Mouse (Mus musculus): Measurements from ENCODE around the gene Chrd. TPM values are rescaled to one million over a fixed set of nuclear protein-coding genes. Genes with fewer than 3 reads are reported as not detected.

Chrd gene
- polyA plus RNA-seq, 1 experiment, result 0.63 TPM

DNA sequence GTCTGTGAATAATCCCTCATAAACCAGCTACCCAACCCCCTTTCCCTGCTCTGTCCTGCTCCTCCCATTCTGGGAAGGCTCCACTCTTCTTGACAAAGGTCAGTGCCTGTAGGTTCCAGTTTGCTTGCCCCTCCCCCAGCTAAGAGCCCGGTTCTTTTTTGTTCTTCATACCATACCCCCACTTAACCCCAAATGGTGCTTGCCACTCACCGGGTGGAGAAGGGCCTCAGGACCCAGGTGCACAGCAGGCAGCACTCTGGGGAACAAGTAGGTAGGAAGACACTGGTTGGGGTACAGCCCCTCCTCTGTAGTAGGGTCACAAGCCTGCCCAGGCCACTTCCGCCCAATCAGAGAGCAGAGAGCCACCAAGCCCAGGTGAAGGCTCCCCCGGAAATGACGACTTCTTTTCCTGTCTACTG, 2.6 kb upstream of the Chrd start:
- Histone ChIP-seq H3K27me3 (ENCODE audit: control insufficient read depth, insufficient read depth, insufficient read length) (peaks cover 4% of the 10 kb centered on the region), H3K36me3 (ENCODE audit: control insufficient read depth, insufficient read depth) (no peaks in the 10 kb centered on the region), H3ac (ENCODE audit: control insufficient read depth, insufficient read length, low read depth) (no peak overlapping the region), H3K4me3 (ENCODE audit: insufficient read depth, poor library complexity, severe bottlenecking) (no peak overlapping the region), H3K79me3 (ENCODE audit: low read depth) (no peaks in the 10 kb centered on the region), H3K79me2 (ENCODE audit: control insufficient read depth, insufficient read depth) (no peaks in the 10 kb centered on the region)
- TF ChIP-seq MAX (IDR thresholded peaks at IDR 0.05), result no peak
- no peak for TF ChIP-seq CTCF (IDR thresholded peaks at IDR 0.05; ENCODE audit: control insufficient read depth, insufficient read depth, insufficient read length)
- no peak for TF ChIP-seq CEBPB (IDR thresholded peaks at IDR 0.05; ENCODE audit: low read depth)
- TF ChIP-seq MYOG (IDR thresholded peaks at IDR 0.05; ENCODE audit: control insufficient read depth, extremely low read depth, insufficient read length), result no peak
- no peak for TF ChIP-seq FOSL1 (IDR thresholded peaks at IDR 0.05; ENCODE audit: insufficient read depth, low read length, poor library complexity, severe bottlenecking)

DNA sequence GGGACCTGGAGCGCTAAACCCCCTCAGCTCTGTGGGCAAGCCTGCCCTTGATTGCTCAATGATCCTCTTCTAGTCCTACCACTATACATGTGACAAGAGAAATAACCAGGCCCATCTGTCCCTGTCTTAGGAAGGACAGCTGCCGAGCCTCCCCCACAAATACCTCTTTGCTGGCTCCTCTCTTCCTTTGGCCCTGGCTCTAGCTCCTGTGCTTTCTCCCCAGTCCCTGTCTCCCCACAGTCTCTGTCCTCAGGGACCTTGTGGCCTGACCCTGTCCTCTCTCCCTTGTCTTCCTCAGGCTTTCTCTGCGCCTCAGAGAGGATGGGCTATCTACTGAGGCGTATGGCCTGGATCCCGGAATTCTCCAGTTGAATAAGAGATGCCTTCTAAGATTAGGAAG, 1.2 kb upstream of the Chrd start:
- H3ac ChIP-seq (ENCODE audit: control insufficient read depth, insufficient read length, low read depth), result no peak overlapping the region
- H3K36me3 ChIP-seq (ENCODE audit: control insufficient read depth, insufficient read depth), result no peaks in the 10 kb centered on the region
- H3K79me2 ChIP-seq (ENCODE audit: control insufficient read depth, insufficient read depth), result no peaks in the 10 kb centered on the region
- no peak overlapping the region for H3K4me3 ChIP-seq (ENCODE audit: insufficient read depth, poor library complexity, severe bottlenecking)
- TF ChIP-seq FOSL1 (IDR thresholded peaks at IDR 0.05; ENCODE audit: insufficient read depth, low read length, poor library complexity, severe bottlenecking) (no peak), MYOD1 (IDR thresholded peaks at IDR 0.05; ENCODE audit: control insufficient read depth, insufficient read length, low read depth) (no peak), CEBPB (IDR thresholded peaks at IDR 0.05; ENCODE audit: low read depth) (no peak), USF1 (IDR thresholded peaks at IDR 0.05; ENCODE audit: low read depth) (no peak), CTCF (IDR thresholded peaks at IDR 0.05; ENCODE audit: control insufficient read depth, insufficient read depth, insufficient read length) (no peak), MYOG (IDR thresholded peaks at IDR 0.05; ENCODE audit: control insufficient read depth, extremely low read depth, insufficient read length) (no peak), MAX (IDR thresholded peaks at IDR 0.05) (no peak)
- H3K27me3 ChIP-seq (ENCODE audit: control insufficient read depth, insufficient read depth, insufficient read length), result peaks cover 4% of the 10 kb centered on the region
- H3K79me3 ChIP-seq (ENCODE audit: low read depth), result no peaks in the 10 kb centered on the region

DNA sequence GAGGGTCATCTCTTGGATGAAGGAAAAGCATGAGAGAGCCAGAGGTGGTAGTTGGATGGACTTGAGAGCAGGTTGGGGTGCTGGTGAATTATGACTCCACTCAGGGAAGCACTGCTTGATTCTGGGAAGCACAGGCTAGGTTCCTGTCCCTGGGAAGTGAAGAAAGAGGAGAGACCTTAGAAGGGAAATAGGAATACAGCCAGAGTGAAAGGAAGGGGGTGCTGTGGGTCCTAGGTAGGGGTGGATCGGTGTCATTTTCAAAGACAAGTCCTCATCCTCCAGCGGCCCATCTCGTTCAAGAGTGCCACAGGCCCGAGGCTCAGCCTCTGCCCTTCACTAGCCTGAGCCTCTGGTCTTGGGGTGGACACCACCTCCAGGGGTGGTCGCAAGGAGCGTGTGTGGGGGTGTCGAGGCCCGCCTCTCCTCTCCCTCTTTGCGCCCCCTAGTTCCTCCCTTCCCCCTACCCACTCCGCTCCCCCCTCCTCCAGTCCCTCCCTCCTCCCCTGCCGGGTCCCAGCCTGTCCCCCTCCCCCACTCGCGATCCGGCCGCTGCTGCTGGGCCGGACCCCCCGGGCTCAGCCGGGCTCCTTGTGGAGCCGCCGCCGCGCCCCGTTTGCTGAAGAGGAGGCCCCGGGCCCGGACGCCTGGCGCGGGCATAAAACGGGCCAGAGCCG, 539 bp upstream of the Chrd start:
- H3K27me3 ChIP-seq (ENCODE audit: control insufficient read depth, insufficient read depth, insufficient read length), result peaks cover 4% of the 10 kb centered on the region

DNA sequence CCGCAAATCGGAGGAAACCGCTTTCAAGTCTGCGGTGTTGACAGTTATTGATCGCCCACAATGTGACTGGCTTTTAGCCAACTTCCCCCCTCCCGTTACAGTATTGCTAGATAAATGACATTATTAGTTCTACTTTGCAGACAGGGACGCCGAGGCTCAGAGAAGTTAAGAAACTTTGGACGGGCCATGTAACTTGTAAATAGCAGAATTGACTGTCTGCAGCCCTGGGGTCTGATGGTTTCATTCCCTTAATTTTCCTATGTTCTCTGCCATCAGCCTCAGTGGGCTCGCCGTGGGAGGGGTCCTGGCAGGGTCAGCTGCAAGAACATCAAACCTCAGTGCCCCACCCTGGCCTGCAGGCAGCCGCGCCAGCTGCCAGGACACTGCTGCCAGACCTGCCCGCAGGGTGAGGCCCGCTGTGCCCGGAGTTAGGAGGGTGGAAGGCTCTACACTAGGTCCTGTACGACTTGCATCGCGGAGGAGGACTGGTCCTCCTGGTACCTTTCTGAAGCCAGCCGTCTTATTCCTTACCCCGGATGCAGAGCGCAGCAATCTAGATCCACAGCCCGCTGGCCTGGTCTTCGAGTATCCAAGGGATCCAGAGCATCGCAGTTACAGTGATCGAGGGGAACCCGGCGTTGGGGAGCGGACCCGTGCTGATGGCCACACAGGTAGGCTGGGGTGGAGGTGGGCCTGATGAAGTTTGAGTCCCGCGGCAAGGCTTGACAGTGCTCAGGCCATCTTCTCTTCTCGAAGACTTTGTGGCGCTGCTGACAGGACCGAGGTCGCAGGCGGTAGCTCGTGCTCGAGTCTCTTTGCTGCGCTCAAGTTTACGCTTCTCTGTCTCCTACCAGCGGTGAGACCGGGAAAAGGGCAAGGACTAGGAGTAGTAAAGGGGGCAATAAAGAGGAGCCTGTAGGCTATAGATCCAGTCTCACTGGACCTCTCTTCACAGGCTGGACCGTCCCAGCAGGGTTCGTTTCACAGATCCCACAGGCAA, 1.1 kb downstream of the Chrd start, which contains the start of gene Thpo:
Gene Thpo, minus strand, starts transcription at position 781 of the 1,000 bp plus-strand sequence.
- H3K36me3 ChIP-seq (ENCODE audit: control insufficient read depth, insufficient read depth), result no peaks in the 10 kb centered on the region
- TF ChIP-seq MYOG (IDR thresholded peaks at IDR 0.05; ENCODE audit: control insufficient read depth, extremely low read depth, insufficient read length), result no peak
- no peak for TF ChIP-seq MYOD1 (IDR thresholded peaks at IDR 0.05; ENCODE audit: control insufficient read depth, insufficient read length, low read depth)
- TF ChIP-seq CTCF (IDR thresholded peaks at IDR 0.05; ENCODE audit: control insufficient read depth, insufficient read depth, insufficient read length), result no peak
- no peak for TF ChIP-seq USF1 (IDR thresholded peaks at IDR 0.05; ENCODE audit: low read depth)
- TF ChIP-seq CEBPB (IDR thresholded peaks at IDR 0.05; ENCODE audit: low read depth), result no peak
- TF ChIP-seq MAX (IDR thresholded peaks at IDR 0.05), result no peak
- no peak for TF ChIP-seq FOSL1 (IDR thresholded peaks at IDR 0.05; ENCODE audit: insufficient read depth, low read length, poor library complexity, severe bottlenecking)
- H3K27me3 ChIP-seq (ENCODE audit: control insufficient read depth, insufficient read depth, insufficient read length), result peaks cover 10% of the 10 kb centered on the region
- H3K79me3 ChIP-seq (ENCODE audit: low read depth), result no peaks in the 10 kb centered on the region
- H3ac ChIP-seq (ENCODE audit: control insufficient read depth, insufficient read length, low read depth), result peak within 1 kb of the TSS; percentile 36
- H3K79me2 ChIP-seq (ENCODE audit: control insufficient read depth, insufficient read depth), result no peaks in the 10 kb centered on the region
- H3K4me3 ChIP-seq (ENCODE audit: insufficient read depth, poor library complexity, severe bottlenecking), result no peak within 1 kb of the TSS

More for the DNA sequence above, 539 bp upstream of the Chrd start:
- Histone ChIP-seq H3K79me2 (ENCODE audit: control insufficient read depth, insufficient read depth) (no peaks in the 10 kb centered on the region), H3K36me3 (ENCODE audit: control insufficient read depth, insufficient read depth) (no peaks in the 10 kb centered on the region), H3K79me3 (ENCODE audit: low read depth) (no peaks in the 10 kb centered on the region), H3K4me3 (ENCODE audit: insufficient read depth, poor library complexity, severe bottlenecking) (no peak overlapping the region), H3ac (ENCODE audit: control insufficient read depth, insufficient read length, low read depth) (peak overlapping the region; percentile 49)
- TF ChIP-seq CEBPB (IDR thresholded peaks at IDR 0.05; ENCODE audit: low read depth) (no peak), MYOG (IDR thresholded peaks at IDR 0.05; ENCODE audit: control insufficient read depth, extremely low read depth, insufficient read length) (no peak), FOSL1 (IDR thresholded peaks at IDR 0.05; ENCODE audit: insufficient read depth, low read length, poor library complexity, severe bottlenecking) (no peak), MAX (IDR thresholded peaks at IDR 0.05) (no peak), USF1 (IDR thresholded peaks at IDR 0.05; ENCODE audit: low read depth) (no peak), MYOD1 (IDR thresholded peaks at IDR 0.05; ENCODE audit: control insufficient read depth, insufficient read length, low read depth) (no peak), CTCF (IDR thresholded peaks at IDR 0.05; ENCODE audit: control insufficient read depth, insufficient read depth, insufficient read length) (no peak)

DNA sequence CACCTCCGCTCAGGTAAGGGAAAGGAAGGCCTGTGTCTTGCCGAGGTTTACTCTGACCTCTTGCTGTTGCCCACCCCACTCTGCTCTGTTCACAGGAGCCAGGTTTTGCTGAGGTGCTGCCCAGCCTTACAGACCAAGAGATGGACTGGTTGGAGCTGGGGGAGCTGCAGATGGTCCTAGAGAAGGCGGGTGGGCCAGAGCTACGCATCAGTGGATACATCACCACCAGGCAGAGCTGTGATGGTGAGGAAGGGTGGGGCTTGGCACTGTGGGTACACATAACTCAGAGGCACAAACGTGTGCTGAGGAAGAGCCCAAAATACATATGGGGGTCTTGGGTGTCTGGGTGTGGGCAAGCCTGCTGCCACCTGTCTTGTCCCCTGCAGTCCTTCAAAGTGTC, 2.7 kb downstream of the Chrd start:
- H3K36me3 ChIP-seq (ENCODE audit: control insufficient read depth, insufficient read depth), result no peaks in the 10 kb centered on the region
- no peak for TF ChIP-seq CTCF (IDR thresholded peaks at IDR 0.05; ENCODE audit: control insufficient read depth, insufficient read depth, insufficient read length)
- TF ChIP-seq MYOG (IDR thresholded peaks at IDR 0.05; ENCODE audit: control insufficient read depth, extremely low read depth, insufficient read length), result no peak
- TF ChIP-seq USF1 (IDR thresholded peaks at IDR 0.05; ENCODE audit: low read depth), result no peak
- no peak for TF ChIP-seq CEBPB (IDR thresholded peaks at IDR 0.05; ENCODE audit: low read depth)
- no peak for TF ChIP-seq MAX (IDR thresholded peaks at IDR 0.05)
- no peak for TF ChIP-seq FOSL1 (IDR thresholded peaks at IDR 0.05; ENCODE audit: insufficient read depth, low read length, poor library complexity, severe bottlenecking)
- no peak for TF ChIP-seq MYOD1 (IDR thresholded peaks at IDR 0.05; ENCODE audit: control insufficient read depth, insufficient read length, low read depth)
- H3K79me2 ChIP-seq (ENCODE audit: control insufficient read depth, insufficient read depth), result no peaks in the 10 kb centered on the region
- H3K4me3 ChIP-seq (ENCODE audit: insufficient read depth, poor library complexity, severe bottlenecking), result no peak overlapping the region
- H3ac ChIP-seq (ENCODE audit: control insufficient read depth, insufficient read length, low read depth), result no peak overlapping the region
- no peaks in the 10 kb centered on the region for H3K79me3 ChIP-seq (ENCODE audit: low read depth)
- peaks cover 15% of the 10 kb centered on the region for H3K27me3 ChIP-seq (ENCODE audit: control insufficient read depth, insufficient read depth, insufficient read length)
